Mouse (Mus musculus): ENCODE data around the gene Mafb.

DNA sequence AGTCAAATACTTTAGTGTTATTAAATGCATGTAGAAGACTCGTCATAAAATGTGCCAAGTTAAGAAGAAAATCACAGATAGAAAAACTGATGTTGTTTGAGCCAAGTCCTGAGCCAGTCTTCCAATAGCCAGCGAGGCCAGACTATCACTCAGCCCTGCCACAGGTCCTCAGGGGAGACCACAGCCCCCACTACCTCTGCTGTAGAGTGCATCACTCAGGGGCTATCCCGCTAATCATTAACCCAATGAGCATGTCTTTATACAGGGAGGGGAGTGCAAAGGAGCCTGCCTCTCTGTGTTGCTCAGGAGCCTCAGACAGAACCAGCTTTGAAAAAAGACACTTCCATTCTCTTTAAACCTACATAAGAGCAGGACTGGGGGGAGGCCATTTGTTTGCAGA is 16.6 kb upstream of the Mafb start:
- no peak for TF ChIP-seq CTCF (IDR thresholded peaks at IDR 0.05; ENCODE audit: borderline replicate concordance, insufficient read depth, low read length)
- TF ChIP-seq POLR2A (IDR thresholded peaks at IDR 0.05; ENCODE audit: low read depth, low read length): no peak

Data from embryonic fibroblast, embryonic 13.5 days (primary cell).